Mouse (Mus musculus) induced T-regulatory cell, adult 2 months (primary cell): ENCODE results near the gene H2-M10.6.
A peak's percentile ranks its signal among the peaks of the same experiment; 100 is the strongest.
"Not testable (repeated sequence)": the region's sequence is repeated elsewhere in the genome, so short reads cannot be mapped to it uniquely, and the experiment has no call there.

Experiments used
- DNase-seq: peaks from one replicate; pipeline ENCODE4 v3.0.0-alpha.2; 2012; ENCODE audit warnings: low read depth

H2-M10.6 gene

DNA sequence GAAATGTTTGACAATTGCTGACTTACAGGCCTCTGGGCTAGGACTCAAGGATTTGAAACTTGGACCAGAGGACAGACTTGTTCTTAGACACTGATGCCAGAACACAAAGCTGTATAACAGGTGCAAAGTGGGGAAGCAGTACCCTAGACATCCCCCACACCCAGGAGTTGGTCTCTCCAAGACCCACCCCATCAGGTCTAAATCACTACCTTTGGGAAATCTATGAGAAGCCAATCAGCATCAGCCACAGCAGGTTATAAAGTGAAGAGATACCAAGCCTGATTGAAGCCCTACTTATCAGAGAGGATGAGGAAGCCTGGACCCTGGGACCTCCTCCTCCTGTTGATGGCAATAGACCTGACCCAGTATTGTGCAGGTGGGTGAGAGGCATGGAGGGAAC is at the start of gene H2-M10.6:
Gene H2-M10.6, plus strand, starts transcription at position 301 of the 400 bp plus-strand sequence.
- DNase-seq = no peak

DNA sequence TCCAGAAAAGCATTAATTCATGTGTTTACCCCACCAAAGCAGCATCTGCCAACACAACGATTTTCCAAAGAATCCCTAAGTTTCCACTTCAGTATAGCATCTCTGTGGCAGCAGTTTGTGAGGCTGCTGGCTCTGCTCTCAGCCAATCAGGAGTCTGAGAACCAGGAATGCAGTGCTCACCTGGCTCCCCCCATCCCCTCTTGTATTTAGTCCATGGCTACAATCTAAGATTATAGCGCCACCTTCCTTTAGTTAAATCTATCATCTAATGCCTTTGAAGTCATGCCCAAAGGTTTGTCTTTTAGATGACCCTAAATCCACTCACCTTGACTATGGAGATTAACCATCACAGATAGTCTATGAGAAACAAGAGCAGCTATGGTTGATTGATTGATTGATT is 48.2 kb upstream of the H2-M10.6 start:
- no peak for DNase-seq

DNA sequence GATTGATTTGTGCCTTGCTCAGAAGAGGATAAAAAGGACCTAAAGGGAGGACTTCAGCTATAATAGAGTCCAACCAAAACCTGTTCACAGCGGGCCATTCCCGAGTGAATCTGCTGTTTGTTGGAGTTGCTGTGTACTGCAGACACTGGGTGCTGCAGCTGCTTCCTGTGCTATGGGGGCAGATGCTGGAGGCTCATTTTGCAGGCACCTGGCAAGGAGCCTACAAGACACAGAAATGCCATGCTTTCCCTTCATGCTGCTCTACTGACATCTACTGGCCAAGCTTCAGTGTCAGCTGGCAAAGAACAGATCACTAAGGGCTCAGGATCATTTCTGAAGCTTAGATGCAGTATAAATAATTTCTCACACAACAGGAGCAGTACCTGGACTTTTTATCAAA is 47.7 kb upstream of the H2-M10.6 start:
- DNase-seq = peak; percentile 21

DNA sequence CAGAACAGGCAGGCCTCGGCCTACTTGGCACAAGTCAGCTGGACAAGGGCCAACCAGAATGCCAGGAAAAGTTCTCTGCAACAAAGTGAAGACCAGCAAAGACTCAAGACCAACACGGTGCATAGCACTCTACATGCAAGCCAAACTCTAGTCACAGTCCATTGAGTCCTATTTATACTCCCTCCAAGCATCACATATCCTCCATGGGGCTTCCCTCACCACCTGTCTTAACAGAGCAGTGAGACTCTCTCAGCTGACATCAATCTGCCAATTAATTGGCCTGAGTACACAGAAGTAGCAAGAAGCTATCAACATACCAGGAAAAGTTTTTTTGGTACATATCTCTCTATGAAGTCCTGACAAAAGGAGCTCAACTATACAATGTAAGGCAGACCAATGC is 46.6 kb upstream of the H2-M10.6 start:
- DNase-seq = not testable (repeated sequence)

DNA sequence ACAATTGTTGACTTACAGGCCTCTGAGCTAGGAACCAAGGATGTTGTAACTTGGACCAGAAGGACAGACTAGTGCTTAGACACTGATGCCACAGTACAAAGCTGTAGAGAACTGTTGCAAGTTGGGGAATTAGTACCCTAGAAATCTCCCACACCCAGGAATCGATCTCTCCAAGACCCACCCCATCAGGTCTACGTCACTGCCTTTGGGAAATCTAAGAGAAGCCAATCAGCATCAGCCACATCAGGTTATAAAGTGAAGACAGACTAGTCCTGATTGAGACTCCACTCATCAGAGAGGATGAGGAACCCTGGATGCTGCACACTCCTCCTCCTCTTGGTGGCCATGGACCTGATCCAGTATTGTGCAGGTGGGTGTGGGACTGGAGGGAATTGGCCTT is 39.4 kb upstream of the H2-M10.6 start, which contains the start of gene H2-M10.5:
Gene H2-M10.5, plus strand, starts transcription at position 301 of the 400 bp plus-strand sequence.
- not testable (repeated sequence) for DNase-seq

DNA sequence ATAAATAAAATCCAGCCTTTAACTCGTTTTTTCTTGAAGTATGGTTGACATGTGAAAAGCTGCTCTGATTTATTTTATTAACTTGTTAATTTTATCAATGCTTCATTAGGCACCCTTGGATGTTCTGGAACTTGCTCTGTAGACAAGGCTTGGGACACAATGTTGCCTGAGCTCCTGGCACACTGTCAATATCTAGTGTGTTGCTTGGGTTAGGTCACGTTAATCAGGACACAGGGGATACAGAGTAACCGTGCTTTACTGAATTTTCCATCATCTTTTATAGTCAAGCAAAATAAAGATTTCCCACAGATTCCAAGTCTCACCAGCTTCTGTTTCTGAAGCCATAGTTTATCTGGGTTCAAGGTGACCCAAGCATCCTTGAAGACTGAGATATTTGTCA is 30.4 kb upstream of the H2-M10.6 start:
- no peak for DNase-seq

DNA sequence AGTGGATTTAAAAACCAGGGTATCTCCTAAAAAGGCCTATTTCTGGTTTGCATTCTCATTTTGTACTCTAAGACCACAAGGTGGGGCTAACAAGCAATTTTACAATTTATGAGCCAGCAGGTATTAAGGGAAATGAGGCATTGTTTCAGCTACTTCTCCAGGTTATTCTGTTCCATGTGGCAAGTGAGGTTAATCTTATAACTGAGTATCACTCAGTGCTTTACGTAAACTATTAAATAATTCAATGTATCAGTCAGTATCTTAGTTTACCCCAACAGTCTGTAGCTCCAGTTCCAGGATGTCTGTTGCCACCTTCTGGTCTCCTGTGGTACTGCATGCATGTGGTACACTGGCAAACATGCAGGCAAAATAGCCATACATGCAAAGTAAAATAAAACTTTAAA is 25.5 kb upstream of the H2-M10.6 start:
- peak; percentile 67 for DNase-seq

DNA sequence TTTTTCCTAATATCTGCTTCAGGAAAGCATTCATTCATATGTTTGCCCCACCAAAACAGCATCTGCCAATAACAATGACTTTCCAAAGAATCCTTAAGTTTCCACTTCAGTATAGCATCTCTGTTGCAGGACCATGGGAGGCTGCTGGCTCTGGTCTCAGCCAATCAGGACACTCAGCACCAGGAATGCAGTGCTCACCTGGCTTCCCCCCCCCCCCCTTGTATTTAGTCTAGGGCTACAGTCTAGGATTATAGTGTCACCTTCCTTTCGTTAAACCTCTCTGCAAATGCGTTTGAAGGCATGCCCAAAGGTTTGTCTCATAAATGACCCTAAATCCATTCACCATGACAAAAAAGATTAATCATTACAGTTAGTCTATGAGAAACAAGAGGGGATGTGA is 23.6 kb upstream of the H2-M10.6 start:
- DNase-seq = no peak

DNA sequence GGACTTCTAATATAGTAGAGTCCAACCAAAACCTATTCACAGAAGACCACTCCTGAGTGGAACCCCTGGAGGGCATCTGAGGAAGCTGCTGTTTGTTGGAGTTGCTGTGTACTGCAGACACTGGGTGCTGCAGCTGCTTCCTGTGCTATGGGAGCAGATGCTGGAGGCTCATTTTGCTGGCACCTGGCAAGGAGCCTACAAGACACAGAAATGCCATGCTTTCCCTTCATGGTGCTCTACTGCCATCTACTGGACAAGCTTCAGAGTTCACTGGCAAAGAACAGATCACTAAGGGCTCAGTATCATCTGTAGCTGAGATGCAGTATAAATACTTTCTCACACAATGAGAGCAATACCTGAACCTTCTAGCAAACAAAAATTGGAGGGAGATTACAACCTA is 23.2 kb upstream of the H2-M10.6 start:
- DNase-seq = peak; percentile 81

DNA sequence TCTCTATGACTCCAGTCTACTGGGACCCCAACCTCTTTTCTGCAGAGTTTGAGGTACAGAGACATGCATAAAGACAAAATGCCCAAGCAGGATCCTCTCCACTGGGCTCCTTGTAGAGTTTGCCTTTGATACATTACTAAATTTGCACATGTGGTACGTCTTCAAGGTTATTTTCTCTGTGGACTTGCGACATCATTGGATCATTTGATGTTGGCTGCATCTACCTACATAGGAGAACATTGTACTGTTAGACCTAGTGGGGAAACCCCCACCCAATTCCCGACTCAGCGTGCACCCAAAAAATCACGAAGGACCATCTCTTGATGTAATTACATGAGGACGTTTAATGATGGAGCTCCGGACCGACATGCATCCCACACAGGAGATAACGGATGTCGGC is 12.5 kb upstream of the H2-M10.6 start:
- no peak for DNase-seq

DNA sequence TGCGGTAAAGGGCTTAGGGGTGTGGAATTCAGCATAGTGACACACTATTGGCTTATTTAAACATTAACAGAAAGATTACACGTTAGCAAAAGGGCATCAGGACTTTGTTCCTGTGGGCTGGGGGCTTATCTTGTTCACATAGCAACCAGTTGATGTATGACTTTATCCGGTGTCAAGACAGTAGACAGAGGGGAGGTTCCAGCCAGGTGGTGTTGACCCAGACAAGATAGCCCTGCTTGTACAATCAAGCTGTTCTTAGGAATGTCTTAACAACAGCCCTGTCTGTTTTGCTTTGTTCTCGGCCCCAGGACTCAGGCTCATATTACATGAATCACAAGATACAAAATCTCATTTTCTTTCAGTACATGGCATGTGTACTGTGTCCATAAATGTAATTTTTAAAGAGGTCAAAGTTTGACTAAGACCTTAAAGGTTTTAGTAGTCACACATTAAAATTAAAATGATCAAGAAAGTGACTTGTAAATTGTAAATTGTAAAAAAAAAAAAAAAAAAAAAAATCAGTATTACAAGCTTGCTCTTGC is 12.0 kb upstream of the H2-M10.6 start:
- DNase-seq = not testable (repeated sequence)

DNA sequence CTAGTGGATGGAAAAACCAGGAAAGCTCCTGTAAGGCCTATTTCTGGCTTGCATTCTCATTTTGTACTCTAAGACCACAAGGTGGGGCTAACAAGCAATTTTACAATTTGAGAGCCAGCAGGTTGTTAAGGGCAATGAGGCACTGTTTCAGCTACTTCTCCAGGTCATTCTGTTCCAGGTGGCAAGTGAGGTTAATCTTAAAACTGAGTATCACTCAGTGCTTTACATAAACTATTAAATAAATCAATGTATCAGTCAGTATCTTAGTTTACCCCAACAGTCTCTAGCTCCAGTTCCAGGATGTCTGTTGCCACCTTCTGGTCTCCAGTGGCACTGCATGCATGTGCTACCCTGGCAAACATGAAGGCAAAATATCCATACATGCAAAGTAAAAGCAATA is 12.0 kb downstream of the H2-M10.6 start:
- peak; percentile 83 for DNase-seq

DNA sequence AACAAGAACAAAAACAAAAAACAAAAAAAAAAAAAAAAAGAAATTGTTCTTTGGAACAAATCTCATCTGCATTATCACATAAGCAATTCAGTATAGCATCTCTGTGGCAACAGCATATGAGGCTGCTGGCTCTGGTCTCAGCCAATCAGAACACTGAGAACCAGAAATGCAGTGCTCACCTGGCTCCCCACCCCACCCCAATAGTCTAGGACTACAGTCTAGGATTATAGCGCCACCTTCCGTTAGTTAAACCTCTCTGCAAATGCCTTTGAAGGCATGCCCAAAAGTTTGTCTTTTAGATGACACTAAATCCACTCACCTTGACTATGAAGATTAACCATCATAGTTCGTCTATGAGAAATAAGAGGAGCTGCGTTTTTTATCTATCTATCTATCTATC is 13.6 kb downstream of the H2-M10.6 start:
- peak; percentile 71 for DNase-seq

DNA sequence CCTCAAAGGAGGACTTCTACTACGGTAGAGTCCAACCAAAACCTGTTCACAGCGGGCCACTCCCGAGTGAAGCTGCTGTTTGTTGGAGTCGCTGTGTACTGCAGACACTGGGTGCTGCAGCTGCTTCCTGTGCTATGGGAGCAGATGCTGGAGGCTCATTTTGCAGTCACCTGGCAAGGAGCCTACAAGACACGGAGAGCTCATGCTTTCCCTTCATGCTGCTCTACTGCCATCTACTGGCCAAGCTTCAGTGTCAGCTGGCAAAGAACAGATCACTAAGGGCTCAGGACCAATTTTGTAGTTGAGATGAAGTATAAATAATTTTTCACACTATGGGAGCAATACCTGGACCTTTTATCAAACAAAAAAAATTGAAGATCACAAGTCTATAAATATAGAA is 14.0 kb downstream of the H2-M10.6 start:
- DNase-seq = peak; percentile 89

DNA sequence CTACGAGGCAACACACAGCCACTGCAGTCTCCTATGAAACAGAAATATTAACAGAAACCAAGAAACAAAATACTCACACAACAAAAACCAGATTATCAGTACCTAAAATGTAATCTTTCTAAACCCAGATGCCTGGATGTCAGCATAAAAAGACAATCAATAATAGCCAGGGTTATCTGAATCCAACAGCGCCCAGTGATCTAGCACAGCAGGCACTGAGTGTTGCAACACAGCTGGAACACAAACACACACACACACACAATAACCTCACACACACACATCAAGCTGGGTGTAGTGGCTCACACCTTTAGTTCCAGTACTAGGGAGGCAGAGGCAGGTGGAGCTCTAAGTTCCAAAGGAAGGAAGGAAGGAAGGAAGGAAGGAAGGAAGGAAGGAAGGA is 16.5 kb downstream of the H2-M10.6 start:
- no peak for DNase-seq

DNA sequence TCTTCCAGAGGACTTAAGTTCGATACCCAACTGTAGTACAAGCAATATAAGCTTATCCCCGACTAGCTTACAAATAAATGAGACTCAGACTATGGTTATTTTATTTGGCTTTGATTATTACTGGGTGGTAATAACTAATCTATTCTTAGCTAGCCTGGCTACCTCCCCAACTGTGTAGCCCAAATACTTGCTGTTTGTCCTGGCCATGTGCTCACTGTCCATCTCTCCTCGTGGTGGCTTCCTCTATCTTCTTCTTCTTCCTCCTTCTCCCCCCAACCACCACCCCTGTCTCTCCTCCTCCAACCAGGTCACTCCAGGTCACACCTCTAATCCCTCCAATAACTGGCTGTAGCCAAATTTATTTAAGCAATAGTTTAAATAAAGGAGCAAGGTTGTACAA is 18.5 kb downstream of the H2-M10.6 start:
- no peak for DNase-seq

DNA sequence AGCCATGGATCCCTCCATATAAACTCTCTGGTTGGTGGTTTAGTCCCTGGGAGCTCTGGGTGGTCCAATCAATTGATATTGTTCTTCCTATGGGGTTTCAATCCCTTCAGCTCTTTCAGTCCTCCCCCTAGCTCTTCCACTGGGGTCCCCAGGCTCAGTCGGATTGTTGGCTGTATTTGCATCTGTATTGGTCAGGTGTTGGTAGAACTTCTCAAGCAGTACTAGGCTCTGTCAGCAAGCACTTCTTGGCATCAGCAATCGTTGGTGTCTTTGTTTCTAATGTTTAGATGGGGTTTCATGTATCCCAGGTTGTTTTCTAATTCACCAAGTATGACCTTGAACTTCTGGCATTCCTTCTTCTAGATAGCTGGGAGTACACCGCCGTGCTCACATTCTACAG is 20.7 kb downstream of the H2-M10.6 start:
- no peak for DNase-seq

DNA sequence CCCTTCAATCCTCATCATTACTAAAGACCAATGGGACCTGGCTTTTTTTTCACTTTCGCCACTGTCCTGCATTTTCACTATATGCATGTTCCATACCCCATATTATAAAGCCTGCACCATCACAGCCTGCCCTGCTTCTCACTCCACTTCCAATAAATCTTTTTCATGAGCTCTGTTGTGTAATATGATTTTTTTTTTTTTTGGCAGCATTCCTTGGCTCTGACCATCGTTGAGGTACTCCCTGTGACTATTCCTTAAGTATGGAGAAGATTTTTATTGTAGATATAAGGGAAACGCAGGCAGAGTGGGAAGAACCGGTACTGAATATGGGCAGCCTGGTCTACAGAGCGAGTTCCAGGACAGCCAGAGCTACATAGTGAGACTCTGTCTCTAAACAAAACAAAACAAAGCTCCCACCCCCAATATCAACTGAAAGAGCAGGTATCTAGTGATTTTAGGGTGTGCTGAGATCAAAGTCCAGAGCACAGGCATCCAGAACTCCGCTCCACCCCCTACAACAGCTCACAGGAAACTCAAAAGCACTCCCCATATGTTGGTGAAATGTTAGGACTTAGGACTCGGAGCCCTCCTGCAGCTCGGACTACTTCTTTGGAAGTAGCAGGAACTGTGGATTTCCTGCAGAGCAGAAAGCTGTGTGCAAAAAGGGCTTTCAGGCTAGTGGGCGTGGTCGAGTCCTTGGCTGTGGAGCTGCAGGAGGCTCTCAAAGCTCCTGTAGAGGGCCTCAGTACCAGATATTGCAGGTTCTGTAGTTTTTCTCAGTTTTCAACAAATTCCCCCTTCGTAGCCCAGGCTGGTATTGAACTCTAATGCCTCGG is 23.8 kb downstream of the H2-M10.6 start:
- DNase-seq = peak; percentile 83

DNA sequence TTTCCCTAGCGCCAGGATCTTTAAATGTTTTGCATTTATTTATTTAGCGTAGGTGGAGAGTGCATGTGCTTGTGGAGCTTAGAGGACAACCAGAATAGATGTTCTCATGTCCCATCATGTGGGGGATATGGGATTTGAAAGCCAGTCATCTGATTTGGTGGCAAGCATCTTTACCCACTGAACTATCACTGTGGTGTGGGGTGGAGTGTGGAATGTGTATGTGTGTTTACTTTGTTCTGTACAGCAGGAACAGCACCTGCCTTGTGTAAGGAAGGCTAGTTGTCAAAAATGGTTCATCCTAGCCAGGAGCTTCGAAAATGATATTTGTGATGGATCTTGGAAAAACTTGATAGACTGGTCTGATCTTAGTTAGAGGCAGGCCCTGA is 24.4 kb downstream of the H2-M10.6 start:
- DNase-seq = no peak

DNA sequence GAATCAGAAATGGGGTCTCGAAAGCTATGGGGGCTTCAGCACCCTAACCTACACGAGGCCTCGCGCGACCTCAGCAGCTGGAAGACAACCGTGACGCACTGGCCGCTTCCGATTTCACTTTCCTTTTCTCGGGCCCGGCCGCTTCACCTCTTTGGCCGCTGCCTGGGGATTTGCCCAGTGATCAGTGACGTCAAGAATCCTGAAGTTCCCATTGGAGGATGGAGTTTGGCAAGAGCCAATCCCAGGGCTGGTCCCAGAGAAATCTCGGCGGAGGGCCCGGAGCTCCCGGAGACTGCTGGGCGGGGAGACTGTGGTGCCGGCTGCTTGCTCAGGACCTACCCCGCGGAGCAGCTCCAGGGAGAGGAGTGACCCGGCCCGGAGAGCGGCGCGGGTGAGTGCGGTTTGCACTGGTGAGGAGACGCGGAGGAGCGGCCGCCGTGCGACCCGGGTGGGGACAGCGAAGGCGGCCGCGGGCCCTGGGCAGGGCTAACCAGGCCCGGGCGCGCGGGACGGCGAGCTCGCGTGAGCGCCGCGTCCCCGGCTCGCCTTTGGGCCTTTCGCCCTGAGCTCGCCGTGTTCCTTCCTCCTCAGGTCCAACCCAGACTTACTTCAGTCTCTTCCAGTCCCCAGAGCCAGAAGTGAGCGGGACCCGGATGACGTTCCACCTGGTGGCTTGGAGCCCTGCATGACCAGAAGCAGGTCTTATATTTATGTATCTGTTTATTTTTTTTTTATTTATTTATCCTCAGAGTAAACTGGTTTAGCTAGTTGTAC is 25.1 kb downstream of the H2-M10.6 start, which contains the start of gene Trim26:
Gene Trim26, plus strand, starts transcription at position 261 of the 774 bp plus-strand sequence.
- peak; percentile 99 for DNase-seq

DNA sequence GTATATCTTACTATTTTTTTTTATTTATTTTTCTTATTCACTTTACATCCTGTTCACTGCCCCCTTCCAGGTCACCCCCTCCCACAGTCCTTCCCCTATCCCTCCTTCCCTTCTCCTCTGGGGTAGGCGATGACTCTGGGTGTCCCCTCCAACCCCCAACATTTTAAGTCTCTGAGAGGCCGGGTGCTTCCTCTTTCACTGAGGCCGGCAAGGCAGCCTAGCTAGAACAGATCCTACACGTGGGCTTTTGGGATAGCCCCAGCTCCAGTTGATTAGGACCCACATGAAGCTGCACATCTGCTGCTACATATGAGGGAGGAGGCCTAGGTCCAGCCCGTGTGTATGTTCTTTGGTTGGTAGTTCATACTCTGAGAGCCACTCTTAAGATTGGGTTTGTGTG is 27.0 kb downstream of the H2-M10.6 start:
- DNase-seq = no peak

DNA sequence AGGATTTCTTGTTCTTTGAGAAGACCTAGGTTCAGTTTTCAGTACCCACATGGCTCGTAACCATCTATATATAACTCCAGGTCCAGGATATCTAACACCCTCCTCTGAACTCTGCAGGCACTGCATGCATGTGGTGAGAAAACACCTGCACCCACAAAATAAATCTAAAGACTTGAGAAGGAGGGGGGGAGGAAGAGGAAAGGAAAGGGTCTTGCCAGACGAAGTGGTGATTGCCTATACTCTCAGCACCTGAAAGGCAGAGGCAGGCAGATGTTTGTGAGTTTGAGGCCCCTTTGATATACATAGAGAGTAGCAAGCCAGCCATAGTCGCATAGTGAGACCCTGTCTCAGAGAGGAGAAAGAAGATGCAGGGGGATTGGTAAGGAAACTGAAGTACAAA is 28.0 kb downstream of the H2-M10.6 start:
- DNase-seq = no peak

DNA sequence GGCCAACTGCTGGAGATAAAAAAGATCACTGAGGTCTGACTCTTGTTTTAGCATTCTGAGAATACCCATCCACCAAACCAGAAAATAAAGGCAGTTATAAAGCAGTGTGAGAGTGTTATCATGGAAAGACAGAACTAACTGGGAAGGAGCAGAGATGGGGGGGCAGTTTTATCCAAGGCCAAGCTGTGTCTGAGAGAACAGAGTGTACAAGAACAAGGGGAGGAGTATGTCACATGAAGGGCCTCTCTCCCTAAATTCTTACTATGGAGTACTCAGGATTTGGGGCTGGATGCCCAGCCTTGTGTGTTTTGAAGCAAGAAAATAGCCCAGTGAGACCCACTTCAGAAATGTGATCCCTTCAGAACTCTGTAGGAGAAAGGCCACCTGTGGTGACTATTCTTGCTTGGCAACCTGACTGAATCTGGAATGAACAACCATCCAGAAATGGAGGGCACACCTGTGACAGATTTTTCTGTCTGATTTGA is 29.0 kb downstream of the H2-M10.6 start:
- no peak for DNase-seq
